Mouse (Mus musculus): ENCODE data around the gene Glod4.
"Not testable (repeated sequence)": the region's sequence is repeated elsewhere in the genome, so short reads cannot be mapped to it uniquely, and the experiment has no call there.

The Glod4 gene

GRCm38 (mm10) chr11:76258511-76258910 is 15.0 kb upstream of the Glod4 start:
- DNase-seq (ENCODE audit: extremely low spot score, low spot score) = no peak

- no peak for DNase-seq (ENCODE audit: extremely low spot score, low spot score)
These were observed 13.9 kb upstream of the Glod4 start for GRCm38 (mm10) chr11:76257386-76257785.

DNA sequence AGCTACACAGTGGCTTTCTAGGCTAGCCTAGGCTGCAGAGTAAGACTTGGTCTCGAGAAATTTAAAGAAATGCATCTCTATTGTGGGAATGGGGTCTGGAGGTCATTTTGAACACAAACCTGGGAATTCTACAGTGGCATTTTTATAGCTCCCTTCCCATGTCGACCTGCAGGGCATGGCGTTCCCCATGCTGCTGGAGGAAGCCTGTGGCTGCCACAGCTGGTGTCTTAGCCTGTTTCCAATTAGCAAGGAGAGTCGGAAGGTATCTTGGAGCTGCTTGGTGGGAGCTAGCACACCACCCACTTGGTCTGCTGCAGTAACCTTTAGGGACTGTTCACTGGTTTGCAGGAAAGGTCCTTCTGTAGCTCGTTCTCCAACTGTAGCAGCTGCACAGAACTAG is 12.6 kb upstream of the Glod4 start:
- DNase-seq (ENCODE audit: extremely low spot score, low spot score) = no peak

- DNase-seq (ENCODE audit: extremely low spot score, low spot score) = no peak
These were observed 12.0 kb upstream of the Glod4 start for GRCm38 (mm10) chr11:76255431-76256001.

GRCm38 (mm10) chr11:76253918-76254264 is 10.4 kb upstream of the Glod4 start:
- DNase-seq (ENCODE audit: extremely low spot score, low spot score) = no peak

DNA sequence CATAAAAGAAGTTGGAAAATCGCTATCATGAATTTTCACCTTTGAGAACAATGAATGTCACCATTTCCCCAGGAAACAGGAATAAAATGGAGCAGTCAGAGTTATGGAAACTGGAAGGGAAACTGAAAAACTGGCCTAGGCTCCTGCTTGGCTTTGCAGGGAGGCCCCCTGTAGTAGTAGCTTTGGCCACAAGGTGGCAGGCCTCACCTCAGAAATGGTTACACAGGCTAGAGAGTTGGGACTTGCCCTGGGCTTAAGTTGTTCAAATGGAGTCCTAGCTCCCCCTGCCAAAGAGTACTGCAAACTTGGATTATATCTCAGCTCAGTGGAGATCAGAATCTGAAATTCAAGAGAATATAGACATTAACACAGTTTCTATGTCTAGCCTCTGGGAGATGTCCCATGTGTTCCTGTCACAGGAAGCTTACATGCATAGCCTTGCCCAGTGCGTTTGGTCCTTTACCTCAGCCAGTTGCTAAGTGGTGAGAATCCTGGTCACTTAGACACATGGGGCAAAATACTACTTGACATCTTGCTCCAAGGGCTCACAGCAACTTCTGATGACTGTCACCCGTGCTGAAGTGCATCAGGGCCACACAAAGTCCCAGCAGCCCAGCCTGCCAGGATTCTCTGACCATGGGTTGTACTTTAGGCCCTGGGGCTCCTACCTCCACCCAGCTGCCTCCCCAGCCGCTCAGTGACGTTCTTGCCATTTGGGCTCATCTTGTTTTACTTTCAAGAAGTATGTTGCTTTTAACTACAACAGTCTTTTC is 9.8 kb upstream of the Glod4 start:
- DNase-seq (ENCODE audit: extremely low spot score, low spot score) = peak; percentile 93

- DNase-seq (ENCODE audit: extremely low spot score, low spot score) = no peak
These were observed 8.5 kb upstream of the Glod4 start for GRCm38 (mm10) chr11:76252036-76252435.

DNA sequence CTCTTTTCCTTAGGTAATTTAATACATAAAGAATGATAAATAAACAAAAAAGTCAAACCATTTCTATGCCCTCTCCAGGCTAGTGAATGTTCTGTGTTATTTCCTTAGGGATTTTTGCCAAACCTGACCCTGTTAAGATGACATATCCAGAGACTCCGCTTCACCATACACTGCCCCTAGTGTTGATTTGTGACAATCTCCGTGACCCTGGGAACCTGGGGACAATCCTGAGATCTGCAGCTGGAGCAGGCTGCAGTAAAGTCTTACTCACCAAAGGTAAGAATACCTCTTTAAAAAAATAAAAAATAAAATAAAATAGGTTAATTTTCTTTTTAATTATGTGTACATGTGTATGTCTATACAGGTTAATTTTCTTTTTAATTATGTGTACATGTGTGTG is 3.7 kb upstream of the Glod4 start:
- DNase-seq (ENCODE audit: extremely low spot score, low spot score) = no peak

DNA sequence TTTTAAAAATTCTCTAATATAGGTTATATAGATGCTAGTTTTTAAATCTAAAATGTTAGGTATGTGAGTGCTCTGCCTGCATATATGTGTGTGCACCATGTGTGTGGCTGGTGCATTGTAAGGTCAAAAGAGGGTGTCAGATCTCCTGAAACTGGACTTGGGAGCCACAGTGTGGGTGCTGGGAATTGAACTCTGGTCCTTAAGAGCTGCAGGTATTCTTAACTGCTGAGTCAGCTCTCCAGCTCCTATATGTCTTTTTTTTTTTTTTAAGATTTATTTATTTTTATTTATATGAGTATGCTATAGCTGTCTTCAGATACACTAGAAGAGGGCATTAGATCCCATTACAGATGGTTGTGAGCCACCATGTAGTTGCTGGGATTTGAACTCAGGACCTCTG is 2.9 kb upstream of the Glod4 start:
- no peak for DNase-seq (ENCODE audit: extremely low spot score, low spot score)

- no peak for DNase-seq (ENCODE audit: extremely low spot score, low spot score)
These were observed 454 bp upstream of the Glod4 start for GRCm38 (mm10) chr11:76243811-76244546.

DNA sequence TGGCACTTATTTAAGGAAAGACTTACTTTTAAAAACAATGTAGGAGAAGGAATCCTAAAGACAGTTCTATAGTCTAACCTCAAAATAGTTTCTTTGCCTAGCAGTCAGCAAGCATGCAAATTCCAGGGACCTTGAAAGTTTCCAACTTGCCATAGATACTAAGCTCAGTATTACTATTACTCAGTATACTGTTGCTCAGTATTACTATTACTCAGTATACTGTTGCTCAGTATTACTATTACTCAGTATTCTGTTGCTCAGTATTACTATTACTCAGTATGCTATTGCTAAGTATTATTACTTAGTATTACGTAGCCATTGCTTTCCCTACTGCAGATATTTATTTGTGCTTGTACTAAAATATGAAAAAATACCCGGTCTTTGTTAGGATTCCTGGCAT is 3.8 kb downstream of the Glod4 start:
- DNase-seq (ENCODE audit: extremely low spot score, low spot score) = no peak

GRCm38 (mm10) chr11:76236136-76236535 is 7.4 kb downstream of the Glod4 start:
- no peak for DNase-seq (ENCODE audit: extremely low spot score, low spot score)

GRCm38 (mm10) chr11:76225051-76225450 is 18.5 kb downstream of the Glod4 start:
- DNase-seq (ENCODE audit: extremely low spot score, low spot score) = no peak

DNA sequence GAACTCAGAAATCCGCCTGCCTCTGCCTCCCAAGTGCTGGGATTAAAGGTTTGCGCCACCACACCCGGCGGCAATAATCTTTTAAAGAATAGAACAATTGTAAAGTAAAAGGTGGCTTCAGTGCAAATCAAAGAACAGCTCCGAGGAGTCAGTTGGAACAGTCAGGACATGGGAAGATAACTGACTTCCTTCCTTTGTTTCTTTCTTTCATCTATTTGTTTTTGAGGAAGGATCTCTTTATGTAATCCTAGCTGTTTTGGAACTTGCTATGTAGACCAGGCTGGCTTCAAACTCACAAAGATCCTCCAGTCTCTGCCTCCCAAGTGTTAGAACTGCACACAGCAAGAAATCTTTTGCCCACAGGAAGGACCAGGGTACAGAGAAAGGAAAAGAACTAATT is 18.9 kb downstream of the Glod4 start:
- no peak for DNase-seq (ENCODE audit: extremely low spot score, low spot score)

DNA sequence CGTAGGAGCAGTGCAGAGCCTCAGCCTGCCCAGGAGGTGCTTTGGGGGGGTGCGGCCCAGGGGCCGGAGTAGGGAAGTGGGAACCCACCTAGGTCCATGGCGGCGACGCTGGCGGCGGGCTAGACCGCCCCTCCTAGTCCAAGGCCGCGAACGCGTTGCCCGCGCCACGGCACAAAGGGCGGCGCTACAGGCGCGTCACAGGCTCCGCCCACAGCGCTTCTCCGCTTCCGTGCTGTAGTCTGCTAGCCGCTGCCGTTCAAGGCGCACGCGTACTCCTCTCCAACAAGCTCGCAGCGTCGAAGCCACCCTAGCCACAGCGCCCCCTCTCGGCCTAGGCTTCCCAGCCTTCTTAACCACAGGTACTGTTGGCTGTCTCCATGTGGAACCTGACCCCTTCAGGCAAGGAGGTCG is 26.1 kb downstream of the Glod4 start, which contains the start of the genes Dbil5 and Gemin4:
Gene Dbil5, plus strand, starts transcription at position 219 of the 411 bp plus-strand sequence.
Gene Gemin4, minus strand, starts transcription at position 275 of the 411 bp plus-strand sequence.
- DNase-seq (ENCODE audit: extremely low spot score, low spot score) = peak; percentile 98

GRCm38 (mm10) chr11:76216681-76217389 is 26.7 kb downstream of the Glod4 start:
- peak; percentile 58 for DNase-seq (ENCODE audit: extremely low spot score, low spot score)

- DNase-seq (ENCODE audit: extremely low spot score, low spot score) = no peak
These were observed 27.4 kb downstream of the Glod4 start for GRCm38 (mm10) chr11:76216049-76216540.

- DNase-seq (ENCODE audit: extremely low spot score, low spot score) = no peak
These were observed 28.5 kb downstream of the Glod4 start for GRCm38 (mm10) chr11:76215011-76215410.

DNA sequence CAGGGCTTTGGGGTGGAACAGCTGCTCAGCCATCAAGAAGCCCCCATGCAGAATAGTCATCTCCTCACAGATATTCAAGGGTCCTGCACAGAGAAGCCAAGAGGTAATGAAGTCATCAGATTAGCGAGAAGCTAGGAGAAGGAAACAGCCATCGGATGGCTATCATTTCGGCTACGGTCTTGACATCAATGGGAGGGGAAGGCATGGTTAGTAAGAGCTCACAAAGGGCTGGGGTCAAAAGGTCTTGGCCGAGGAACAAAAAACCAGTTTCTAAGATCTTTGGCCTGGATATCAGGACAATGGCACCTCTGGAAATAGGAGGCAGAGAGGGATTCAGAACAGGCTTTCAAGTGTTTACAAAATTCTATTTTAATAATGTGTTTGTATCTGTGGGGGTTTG is 29.7 kb downstream of the Glod4 start:
- DNase-seq (ENCODE audit: extremely low spot score, low spot score) = no peak

DNA sequence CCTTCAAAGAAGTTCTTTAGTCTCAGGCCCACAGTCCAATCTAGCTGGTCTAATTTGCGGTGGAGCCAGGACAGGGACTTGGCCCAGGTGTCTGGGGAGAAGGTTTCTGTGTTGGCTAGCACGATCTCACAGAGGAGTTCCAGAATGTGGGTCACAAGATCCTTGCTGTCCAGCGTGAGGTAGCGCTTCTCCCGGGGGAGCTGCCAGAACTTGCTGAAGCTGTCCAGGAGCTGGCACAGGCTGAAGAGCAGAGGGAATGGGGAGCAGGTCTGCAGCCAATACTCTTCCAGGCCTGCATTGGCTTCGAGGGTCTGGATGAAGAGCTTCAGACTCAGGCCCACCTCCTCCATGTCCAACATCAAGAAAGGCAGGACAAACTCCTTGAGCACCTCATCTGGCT is 31.9 kb downstream of the Glod4 start:
- DNase-seq (ENCODE audit: extremely low spot score, low spot score) = not testable (repeated sequence)

DNA sequence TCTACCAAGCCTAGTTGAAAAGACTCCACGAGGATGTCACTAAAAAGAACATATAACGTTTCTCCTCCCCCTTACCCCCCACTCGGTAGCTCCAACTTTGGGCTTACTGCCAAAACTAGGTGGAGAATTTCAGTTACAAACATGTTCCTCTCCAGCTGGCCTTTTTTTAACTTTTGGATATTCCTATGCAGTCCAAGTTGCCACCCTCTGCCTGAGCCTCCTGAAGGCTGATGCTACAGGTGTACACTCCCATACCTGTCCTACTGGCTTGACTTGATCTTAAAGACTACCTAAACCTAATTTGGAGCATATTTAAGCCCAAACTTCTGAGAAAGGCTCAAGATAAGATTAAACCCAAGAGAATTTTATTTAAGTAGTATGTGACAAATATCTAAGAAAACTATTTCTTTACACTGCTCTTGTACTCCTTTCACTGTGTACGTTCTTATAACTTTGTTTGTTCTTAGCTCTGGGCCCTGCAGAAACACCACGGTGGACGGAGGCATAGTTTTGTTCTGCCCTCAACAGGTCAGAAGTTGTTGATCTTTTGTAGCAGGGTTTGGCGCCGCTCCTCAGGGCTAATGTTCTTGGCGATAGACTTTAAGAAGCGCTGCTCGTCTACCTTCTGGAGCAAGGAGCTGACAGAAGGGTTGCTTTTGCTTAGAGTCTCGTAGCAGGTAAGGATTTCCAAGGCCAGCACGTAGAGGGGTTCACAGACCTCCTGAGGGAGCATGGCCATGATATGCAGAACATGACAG is 33.1 kb downstream of the Glod4 start:
- no peak for DNase-seq (ENCODE audit: extremely low spot score, low spot score)

All from neural tube, embryonic 10.5 days (tissue).